Mouse (Mus musculus) liver, postnatal 0 days (tissue): ENCODE measurements around the gene Cwc27. TPM values are rescaled to one million over a fixed set of nuclear protein-coding genes. Genes with fewer than 3 reads are reported as not detected.
A peak's percentile ranks its signal among the peaks of the same experiment; 100 is the strongest.

Experiments
- ATAC-seq: fragments of 200-750 bp; cut with Nextera tagmentation; 2 replicates; pipeline ENCODE4 v1.8.0; 2017; ENCODE audit warnings: mild to moderate bottlenecking, moderate library complexity
- DNase-seq: peaks from one replicate; pipeline ENCODE4 v3.0.0-alpha.2; 2016
- H3K27ac ChIP-seq: fragments of 300-500 bp; sonication (generic); 2 replicates; pipeline ENCODE4 v1.5.1; 2014; ENCODE audit warnings: antibody characterized with exemption, moderate library complexity, mild to moderate bottlenecking, low read depth
- H3K27me3 ChIP-seq: fragments of 300-500 bp; sonication (generic); 2 replicates; pipeline ENCODE4 v1.6.1; 2014; ENCODE audit warnings: low read length, control low read depth, mixed read lengths; ENCODE audit not compliant: insufficient read depth
- H3K36me3 ChIP-seq: fragments of 300-500 bp; sonication (generic); replicated peaks from 2 replicates; pipeline ENCODE4 v1.6.1; 2014; ENCODE audit warnings: mild to moderate bottlenecking, control low read depth, low read length, moderate library complexity, mixed read lengths; ENCODE audit not compliant: insufficient read depth
- H3K4me1 ChIP-seq: fragments of 300-500 bp; sonication (generic); 2 replicates; pipeline ENCODE4 v1.6.1; 2014; ENCODE audit warnings: antibody characterized with exemption, mild to moderate bottlenecking, control low read depth; ENCODE audit not compliant: insufficient read depth
- H3K4me2 ChIP-seq: fragments of 300-500 bp; sonication (generic); 2 replicates; pipeline ENCODE4 v1.6.1; 2014; ENCODE audit warnings: low read depth, mild to moderate bottlenecking, low read length, moderate library complexity, mixed read lengths
- H3K4me3 ChIP-seq: fragments of 300-500 bp; sonication (generic); 2 replicates; pipeline ENCODE4 v1.5.1; 2014; ENCODE audit warnings: low read depth, low read length
- H3K9ac ChIP-seq: fragments of 300-500 bp; sonication (generic); replicated peaks from 2 replicates; pipeline ENCODE4 v1.6.1; 2014; ENCODE audit warnings: mild to moderate bottlenecking, moderate library complexity
- H3K9me3 ChIP-seq: fragments of 300-500 bp; sonication (generic); 2 replicates; pipeline ENCODE4 v1.6.1; 2016; ENCODE audit warnings: mild to moderate bottlenecking, control low read depth, low read length, mixed read lengths
- CTCF ChIP-seq: sonication (generic); IDR thresholded peaks from 2 replicates; pipeline ENCODE4 v1.5.1; 2016; ENCODE audit warnings: antibody characterized with exemption, low read depth
- EP300 ChIP-seq: IDR thresholded peaks from 2 replicates; pipeline ENCODE4 v1.6.1; 2016; ENCODE audit warnings: antibody characterized with exemption, low read depth, mild to moderate bottlenecking
- WGBS: fragments of 180-500 bp; shearing (Covaris S2); extraction: QIAGEN DNeasy Blood & Tissue Kit; methylation state at CpG from one replicate; pipeline ENCODE4 v1.1.7; 2014; ENCODE audit not compliant: insufficient replicate concordance; 5-methylcytosine and 5-hydroxymethylcytosine counted together
- polyA plus RNA-seq: library from polyadenylated mRNA; unstranded; fragments of >200 nt; fragmentation: Nextera tagmentation; extraction: Ambion mirVana; gene quantifications from 2 replicates; pipeline ENCODE4 v1.2.1, GENCODE M21; 2015

Cwc27 gene
- polyA plus RNA-seq, 1 experiment from 2014 or later: 7.8 TPM

GRCm38 (mm10) chr13:104615111-104615510, 201.8 kb downstream of the Cwc27 start:
- no peak overlapping the region for H3K4me3 ChIP-seq
- no peak overlapping the region for H3K4me2 ChIP-seq
- no peak for TF ChIP-seq CTCF
- TF ChIP-seq EP300: no peak
- ATAC-seq (no peak), DNase-seq (no peak)
- no peaks in the 10 kb centered on the region for H3K36me3 ChIP-seq
- WGBS: 80% methylated on average over 7 of the region's 7 CpGs
- no peaks in the 10 kb centered on the region for H3K9me3 ChIP-seq
- H3K27me3 ChIP-seq: no peaks in the 10 kb centered on the region
- H3K4me1 ChIP-seq: no peaks in the 10 kb centered on the region; the same call in 1 of the 2 replicates
- no peak overlapping the region for H3K27ac ChIP-seq
- no peak overlapping the region for H3K9ac ChIP-seq

DNA sequence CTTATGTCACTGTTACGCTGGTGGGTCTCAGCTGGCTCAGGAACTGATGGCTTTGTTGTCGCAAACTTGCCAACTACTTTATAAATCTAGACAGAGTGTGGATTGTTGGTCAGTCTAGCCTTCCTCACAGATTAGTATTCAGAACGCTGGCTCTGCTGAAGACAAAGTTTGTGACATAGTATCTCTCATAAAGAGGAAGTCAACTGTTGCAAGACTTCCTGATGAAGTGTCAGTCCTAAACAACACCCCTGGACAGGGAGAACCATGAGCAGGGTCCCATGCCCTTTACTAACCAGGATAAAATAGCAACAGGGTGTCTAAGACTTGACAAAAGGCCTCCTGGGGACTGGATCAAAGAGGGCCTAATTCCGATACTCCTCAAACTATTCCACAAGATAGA, 205.6 kb downstream of the Cwc27 start:
- H3K4me2 ChIP-seq: peak overlapping the region; percentile 62
- peak overlapping the region; percentile 77 for H3K27ac ChIP-seq
- H3K36me3 ChIP-seq: no peaks in the 10 kb centered on the region
- DNase-seq (no peak), ATAC-seq (peak; percentile 55)
- no peaks in the 10 kb centered on the region; the same call in none of the 2 replicates for H3K4me1 ChIP-seq
- H3K9me3 ChIP-seq: no peaks in the 10 kb centered on the region
- no peak overlapping the region for H3K4me3 ChIP-seq
- no peak for TF ChIP-seq CTCF
- no peak for TF ChIP-seq EP300
- WGBS: 74% methylated on average over 4 of the region's 4 CpGs
- H3K9ac ChIP-seq: no peak overlapping the region
- H3K27me3 ChIP-seq: no peaks in the 10 kb centered on the region

- 36% methylated on average over 22 of the region's 22 CpGs for WGBS
- no peaks in the 10 kb centered on the region for H3K27me3 ChIP-seq
- no peaks in the 10 kb centered on the region for H3K36me3 ChIP-seq
- peak overlapping the region; percentile 20; the same call in 1 of the 2 replicates for H3K4me3 ChIP-seq
- H3K4me1 ChIP-seq: no peaks in the 10 kb centered on the region; the same call in none of the 2 replicates
- H3K9ac ChIP-seq: 0 out of 2 replicates have a peak overlapping the region, but pooled peaks have one; percentile 16
- H3K9me3 ChIP-seq: no peaks in the 10 kb centered on the region
- TF ChIP-seq CTCF: no peak
- TF ChIP-seq EP300: no peak
- ATAC-seq (peak; percentile 81), DNase-seq (peak; percentile 40)
- H3K4me2 ChIP-seq: peak overlapping the region; percentile 62
- H3K27ac ChIP-seq: peak overlapping the region; percentile 77
Observed at GRCm38 (mm10) chr13:104610210-104611111, 206.5 kb downstream of the Cwc27 start.

DNA sequence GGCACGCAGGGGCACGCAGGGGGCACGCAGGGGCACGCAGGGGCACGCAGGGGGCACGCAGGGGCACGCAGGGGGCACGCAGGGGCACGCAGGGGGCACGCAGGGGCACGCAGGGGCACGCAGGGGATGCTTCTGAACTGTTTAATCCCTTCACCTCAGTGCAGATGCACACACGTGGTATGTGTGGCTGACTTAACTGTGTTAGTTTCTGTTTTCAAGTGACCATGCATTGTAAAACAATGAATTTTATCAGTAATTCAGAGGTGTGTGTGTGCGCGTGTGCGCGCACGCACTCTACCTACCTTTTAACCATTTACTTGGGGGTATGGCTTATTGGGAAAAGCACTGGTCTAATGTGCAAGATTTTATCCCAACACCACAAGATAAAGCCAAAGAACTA, 208.4 kb downstream of the Cwc27 start:
- no peak overlapping the region for H3K9ac ChIP-seq
- no peaks in the 10 kb centered on the region for H3K9me3 ChIP-seq
- no peaks in the 10 kb centered on the region; the same call in none of the 2 replicates for H3K4me1 ChIP-seq
- no peak overlapping the region for H3K4me3 ChIP-seq
- H3K4me2 ChIP-seq: no peak overlapping the region
- no peaks in the 10 kb centered on the region for H3K27me3 ChIP-seq
- ATAC-seq (no peak), DNase-seq (no peak)
- WGBS: 89% methylated on average over 16 of the region's 18 CpGs
- H3K27ac ChIP-seq: no peak overlapping the region
- H3K36me3 ChIP-seq: no peaks in the 10 kb centered on the region
- TF ChIP-seq CTCF (no peak), EP300 (no peak)

DNA sequence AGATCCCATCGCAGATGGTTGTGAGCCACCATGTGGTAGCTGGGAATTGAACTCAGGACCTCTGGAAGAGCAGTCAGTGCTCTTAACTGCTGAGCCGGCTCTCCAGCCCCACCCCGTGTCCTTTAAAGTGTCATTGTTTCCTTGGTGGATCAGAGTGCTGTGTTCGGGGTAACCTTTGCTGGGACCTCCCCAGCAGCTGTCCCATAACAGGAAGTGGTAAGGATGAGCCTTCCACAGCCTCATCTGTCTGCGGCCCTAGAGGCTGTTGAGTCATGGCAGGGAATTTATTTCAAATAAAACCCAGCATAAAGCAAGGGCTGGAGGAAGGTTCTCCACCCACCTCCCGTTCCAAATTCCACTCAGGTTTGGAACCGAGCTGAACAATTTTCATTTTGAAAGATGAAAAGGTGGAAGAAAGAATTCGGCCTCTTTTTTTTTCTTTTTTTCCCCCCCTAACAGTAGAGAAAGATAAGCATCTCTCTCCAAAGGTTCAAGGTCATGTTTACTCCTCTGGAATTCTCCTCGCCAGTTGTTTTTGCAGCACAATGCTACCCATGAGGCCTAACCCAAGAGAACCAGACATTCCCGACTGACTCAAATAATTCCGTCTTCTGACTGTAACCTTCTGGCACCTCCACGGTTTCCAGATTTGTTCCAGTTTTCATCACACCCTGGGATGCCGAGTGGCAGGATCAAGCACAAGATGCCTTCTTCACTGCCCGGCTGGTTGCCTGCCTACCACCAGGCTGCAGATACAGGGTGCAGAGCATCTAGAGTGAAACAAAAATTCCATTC, 210.0 kb downstream of the Cwc27 start:
- Histone ChIP-seq H3K4me2 (no peak overlapping the region), H3K9me3 (no peaks in the 10 kb centered on the region), H3K4me3 (no peak overlapping the region), H3K27me3 (no peaks in the 10 kb centered on the region), H3K9ac (no peak overlapping the region), H3K4me1 (no peaks in the 10 kb centered on the region; the same call in none of the 2 replicates), H3K36me3 (no peaks in the 10 kb centered on the region), H3K27ac (no peak overlapping the region)
- WGBS: 52% methylated on average over 14 of the region's 14 CpGs
- no peak for TF ChIP-seq CTCF
- TF ChIP-seq EP300: no peak
- ATAC-seq: no peak; the same call in 1 of the 2 replicates
- no peak for DNase-seq

GRCm38 (mm10) chr13:104605111-104605510, 211.8 kb downstream of the Cwc27 start:
- ATAC-seq: no peak
- H3K27me3 ChIP-seq: no peaks in the 10 kb centered on the region
- no peak for TF ChIP-seq EP300
- TF ChIP-seq CTCF: no peak
- no peaks in the 10 kb centered on the region; the same call in 1 of the 2 replicates for H3K4me1 ChIP-seq
- DNase-seq: no peak
- H3K9ac ChIP-seq: no peak overlapping the region
- no peaks in the 10 kb centered on the region for H3K9me3 ChIP-seq
- H3K4me2 ChIP-seq: no peak overlapping the region
- WGBS: 51% methylated on average over 2 of the region's 2 CpGs
- H3K4me3 ChIP-seq: no peak overlapping the region
- no peaks in the 10 kb centered on the region for H3K36me3 ChIP-seq
- no peak overlapping the region for H3K27ac ChIP-seq
